Mouse (Mus musculus) right cerebral cortex, postnatal 10 days (tissue): Measurements from ENCODE around the gene Pan2.
"Not testable (repeated sequence)": the region's sequence is repeated elsewhere in the genome, so short reads cannot be mapped to it uniquely, and the experiment has no call there.

Experiments used
- DNase-seq, 2 experiments: peaks; one replicate each; pipeline ENCODE4 v3.0.0; 2021; ENCODE audit warnings: low spot score in 2 of 2

Gene Pan2

DNA sequence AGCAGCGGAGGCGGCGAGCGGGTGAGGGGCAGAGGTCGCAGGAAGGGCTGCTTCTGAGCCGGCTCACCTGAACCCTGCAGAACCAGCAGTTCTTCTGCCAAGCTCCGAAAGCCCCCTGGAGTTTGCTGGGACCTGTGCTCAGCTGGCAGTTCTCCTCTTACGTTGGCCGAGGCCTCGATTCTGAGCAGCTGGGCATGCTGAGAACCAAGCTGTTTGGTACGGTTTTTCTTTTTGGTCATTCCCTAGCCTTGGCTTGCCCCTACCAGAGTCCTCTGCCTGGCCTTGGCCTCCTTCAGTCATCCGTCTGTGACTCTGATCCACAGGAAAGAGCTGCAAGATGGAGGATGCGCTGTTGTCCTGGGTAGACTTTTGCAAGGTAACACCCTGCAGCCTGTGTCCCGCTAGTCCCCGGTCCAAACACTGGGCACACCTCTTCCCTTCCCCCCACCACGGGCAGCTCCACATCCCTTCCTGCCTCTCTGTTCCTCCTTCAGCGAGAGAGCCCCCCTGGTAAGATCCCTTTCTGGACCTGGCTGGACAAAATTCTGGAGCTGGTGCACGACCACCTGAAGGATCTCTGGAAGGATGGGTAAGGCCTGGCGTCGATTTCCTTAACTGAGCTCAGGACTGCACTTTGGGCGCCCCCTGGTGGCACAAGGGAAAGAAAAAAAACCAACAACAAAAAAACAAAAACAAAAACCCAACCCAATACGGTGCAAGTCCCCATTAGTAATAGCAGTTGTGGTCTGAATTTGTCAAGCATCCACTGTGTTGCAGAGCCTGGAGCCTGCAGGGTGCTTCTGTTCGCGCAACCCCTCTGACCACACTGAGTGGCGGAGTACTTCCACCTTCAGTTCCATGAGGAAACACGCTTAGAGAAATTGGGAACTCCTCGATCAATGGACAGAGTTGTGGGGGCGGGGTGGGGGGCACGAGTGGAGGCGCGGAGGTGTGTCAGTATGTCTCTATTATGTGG is 19.2 kb upstream of the Pan2 start:
- DNase-seq = peak; percentile 59 to 75

DNA sequence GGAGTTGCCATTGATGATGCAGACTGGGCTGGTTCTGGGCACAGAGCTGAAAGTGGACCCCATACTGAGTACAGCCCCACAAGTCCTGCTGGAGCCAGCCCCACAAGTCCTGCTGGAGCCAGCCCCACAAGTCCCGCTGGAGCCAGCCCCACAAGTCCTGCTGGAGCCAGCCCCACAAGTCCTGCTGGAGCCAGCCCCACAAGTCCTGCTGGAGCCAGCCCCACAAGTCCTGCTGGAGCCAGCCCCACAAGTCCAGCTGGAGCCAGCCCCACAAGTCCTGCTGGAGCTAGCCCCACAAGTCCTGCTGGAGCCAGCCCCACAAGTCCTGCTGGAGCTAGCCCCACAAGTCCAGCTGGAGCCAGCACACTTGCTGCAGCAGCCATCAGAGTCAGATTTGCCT is 12.5 kb upstream of the Pan2 start:
- not testable (repeated sequence) for DNase-seq

DNA sequence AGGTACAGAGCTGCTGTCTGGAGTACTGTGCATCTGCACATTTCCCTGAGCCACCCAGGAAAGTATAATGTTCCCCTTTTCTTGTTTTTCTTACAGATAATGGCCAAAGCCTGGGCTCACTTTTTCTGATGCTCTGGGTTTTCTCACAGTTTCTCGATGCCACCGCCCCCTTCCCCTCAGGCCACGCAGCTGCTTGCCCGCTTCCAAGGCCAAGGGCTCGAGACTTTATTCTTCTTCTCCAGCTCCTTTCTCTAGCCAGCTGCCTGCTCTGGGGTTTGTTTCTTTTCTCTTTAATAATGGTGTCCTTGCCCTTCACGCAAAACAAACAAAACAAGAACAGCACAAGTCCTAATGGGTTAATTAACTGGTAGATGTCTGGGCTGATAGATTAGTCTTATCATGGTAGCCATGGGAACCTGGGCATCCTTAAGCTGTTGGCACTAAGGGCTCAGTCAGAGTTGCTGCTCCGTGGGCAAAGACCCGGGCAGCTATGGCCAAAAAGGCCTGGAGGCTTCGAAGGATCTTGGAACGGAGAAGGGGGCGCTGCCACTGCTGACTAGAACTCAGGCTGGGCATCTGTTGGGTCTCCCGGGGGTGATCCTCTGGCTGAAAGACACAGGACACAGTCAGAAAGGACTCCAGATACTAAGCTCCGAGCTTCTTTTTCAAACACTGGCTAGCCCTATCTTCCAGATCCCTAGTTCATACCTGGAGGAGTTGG is 6.6 kb upstream of the Pan2 start:
- no peak for DNase-seq

DNA sequence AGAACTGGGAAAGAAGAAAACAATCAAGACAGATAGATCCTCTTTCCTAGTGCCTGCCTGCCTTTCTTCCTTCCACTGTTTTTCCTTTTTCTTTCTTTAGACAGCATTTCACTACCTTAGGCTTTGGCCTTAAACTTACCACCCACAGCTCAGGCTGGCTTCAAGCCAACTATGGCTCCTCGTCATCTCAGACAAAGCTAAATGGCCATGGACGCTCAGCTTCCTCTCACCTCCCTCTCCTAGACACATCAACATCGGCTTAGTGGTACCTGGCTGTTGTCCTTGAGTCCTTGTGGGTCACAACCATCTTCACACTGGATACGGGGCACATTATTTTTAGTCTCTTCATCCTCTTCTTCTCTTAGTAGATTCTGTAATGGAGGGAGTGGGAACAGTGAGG is 5.9 kb upstream of the Pan2 start:
- no peak for DNase-seq

DNA sequence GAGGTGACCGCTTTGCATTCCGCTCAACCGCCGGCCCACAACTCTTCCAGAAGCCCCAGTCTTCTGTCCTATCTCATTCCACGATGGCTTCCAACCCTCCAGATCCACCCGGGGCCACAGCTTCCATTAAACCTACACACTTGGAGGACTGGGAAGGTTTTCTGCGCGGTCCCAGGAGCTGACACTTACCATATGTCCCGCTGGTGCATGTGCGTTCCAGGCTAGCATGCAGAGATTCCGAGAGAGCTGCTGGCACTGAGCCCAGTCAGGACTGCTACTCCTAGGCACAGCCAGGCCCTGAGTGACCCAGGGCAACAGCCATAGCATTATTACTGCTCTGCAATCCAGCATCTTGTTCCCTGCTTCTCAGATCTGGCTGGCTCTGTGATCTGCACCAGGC is 5.5 kb upstream of the Pan2 start:
- DNase-seq = no peak

DNA sequence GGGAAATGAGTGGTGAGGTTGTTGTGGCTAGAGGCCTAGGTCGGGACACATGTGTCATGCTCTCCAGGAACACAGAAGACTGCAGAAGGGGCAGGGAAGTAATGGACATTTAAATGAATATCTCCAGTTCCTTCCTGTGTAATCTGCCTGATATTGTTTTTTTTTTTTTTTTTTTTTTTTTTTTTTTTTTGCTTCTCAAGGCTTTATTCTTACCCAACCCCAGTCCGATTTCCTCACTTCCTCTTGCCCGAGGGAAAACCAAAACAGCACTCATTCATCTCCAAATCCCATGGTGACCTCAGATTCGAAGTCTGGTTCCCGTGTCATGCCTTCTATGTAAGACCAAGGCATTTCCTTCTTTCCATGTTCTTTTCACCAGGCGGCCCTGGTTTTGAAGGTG is 4.9 kb upstream of the Pan2 start:
- DNase-seq = no peak

DNA sequence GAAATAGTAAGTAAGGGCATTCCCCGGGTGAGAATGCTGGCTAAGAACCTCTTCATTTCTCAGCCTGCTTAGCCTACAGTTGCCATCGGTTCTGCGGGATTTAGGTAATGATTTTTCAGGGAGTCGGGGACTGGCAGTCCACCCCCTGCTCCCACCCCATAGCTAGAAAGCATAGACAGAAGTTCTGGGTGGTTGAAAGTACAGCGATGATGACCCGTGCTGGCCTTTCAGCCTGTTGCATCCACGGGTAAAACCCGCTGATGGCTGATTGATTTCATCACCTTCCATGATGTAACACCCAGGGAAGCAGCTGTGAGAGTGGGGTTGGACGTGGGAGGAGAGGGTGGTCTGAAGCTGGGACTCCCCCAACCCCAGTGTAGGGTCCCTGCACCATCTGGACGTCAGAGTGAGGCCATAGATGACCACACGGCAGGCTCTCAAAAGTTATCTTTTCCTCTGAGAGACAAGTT is 4.4 kb upstream of the Pan2 start, which contains the start of gene Il23a:
Il23a (minus strand) TSS at position 51 of the 470 bp plus-strand sequence.
- no peak for DNase-seq

DNA sequence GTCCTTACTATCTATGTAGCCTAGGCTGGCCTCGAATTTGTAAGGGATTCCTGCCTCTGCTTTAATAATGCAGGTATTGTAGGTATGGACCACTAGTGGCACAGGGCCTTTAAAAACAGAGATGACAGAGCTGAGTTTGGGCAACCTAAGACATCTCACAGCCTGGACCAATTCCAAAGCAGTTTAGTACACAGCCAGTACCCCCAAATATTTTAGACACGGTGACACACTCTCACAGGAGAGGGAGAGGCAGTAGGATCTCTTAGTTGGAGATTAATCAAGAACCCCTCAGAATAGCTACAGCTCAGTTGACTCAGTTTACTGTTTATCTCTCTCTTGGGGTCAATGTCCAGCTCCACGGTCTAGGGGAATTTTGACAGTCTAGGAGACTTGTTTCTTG is 778 bp upstream of the Pan2 start:
- DNase-seq = no peak

DNA sequence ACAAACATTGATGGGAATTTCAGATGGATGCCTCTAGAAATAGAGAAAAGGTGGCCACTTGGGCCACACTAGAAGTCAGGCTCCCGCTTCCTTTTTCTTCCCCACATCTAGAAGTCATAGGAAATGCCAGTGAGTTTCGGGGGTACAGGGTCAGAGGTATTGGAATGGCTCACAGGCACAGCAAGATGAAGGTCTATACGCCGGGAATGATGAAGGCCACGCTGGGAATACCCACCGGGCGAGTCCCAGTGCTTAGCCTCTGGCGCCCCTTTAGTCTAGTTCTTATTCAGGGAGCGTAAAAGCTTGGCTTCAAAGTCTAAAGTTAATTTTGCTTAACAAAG is 380 bp upstream of the Pan2 start:
- DNase-seq = no peak

DNA sequence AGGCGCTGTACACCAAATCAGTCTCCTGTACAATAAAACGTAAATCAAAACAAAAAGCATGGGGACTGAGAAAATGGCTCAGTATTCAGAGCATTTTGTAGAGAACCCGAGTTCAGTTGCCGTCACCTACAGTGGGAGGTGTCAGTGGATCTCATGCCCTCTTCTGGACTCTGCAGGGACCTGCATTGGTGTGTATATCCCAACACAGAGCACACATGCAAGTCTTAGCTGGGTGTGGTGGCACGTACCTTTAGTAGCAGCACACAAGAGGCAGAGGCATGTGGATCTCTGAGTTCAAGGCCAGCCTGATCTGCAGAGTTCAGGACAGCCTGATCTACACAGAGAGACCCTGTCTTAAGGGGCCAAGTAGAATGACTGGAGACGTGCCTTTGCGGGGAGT is 6.5 kb downstream of the Pan2 start:
- DNase-seq = no peak

DNA sequence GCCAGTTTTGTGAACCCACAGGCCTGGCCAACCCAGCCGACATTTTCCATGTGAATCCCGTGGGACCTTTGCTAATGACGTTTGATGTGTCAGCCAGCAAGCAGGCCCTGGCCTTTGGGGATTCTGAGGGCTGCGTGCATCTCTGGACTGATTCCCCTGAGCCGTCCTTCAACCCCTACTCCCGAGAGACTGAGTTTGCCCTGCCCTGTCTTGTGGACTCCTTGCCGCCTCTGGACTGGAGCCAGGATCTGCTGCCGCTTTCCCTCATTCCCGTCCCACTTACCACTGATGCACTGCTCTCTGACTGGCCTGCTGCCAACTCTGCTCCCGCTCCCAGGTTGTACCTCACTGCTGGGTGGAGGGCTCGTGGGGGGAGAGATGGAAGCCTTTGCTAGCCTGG is 7.0 kb downstream of the Pan2 start:
- DNase-seq = peak; percentile 56 to 64

DNA sequence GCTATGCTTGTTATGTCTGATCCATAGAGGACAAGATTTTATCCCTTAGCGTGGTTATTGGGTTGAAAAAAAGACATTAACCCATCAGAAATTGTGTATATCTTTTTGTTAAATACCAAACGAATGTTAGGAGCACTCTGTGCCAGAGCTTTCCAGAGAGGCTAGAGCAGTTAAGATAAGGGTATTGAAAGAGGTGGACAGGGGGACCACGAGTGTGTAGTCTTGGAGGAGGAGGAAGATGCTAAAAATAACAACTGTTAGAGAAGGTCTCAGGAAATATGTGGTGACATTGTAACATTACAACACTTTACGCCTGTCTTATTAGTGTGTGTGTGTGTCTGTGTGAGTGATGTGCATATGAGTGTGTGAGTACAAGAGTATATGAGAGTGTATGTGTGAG is 7.8 kb downstream of the Pan2 start:
- DNase-seq = no peak

DNA sequence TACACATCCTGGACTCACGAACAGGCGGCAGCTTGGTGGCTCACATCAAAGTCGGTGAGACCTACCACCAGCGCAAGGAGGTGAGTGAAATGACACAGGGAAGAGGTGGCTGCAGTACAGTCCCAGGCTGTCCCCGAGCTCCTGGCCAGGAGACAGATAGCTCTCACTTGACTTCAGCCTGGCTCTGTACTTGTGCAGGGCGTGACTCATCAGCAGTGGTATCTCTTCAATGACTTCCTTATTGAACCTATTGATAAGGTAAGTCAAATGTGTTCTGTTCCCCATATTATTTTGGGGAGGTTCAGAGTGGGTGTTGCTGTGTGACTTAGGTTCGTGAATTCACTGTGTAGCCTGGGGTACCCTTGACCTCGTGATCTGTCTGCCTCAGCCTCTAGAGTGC is 12.4 kb downstream of the Pan2 start:
- DNase-seq = no peak

DNA sequence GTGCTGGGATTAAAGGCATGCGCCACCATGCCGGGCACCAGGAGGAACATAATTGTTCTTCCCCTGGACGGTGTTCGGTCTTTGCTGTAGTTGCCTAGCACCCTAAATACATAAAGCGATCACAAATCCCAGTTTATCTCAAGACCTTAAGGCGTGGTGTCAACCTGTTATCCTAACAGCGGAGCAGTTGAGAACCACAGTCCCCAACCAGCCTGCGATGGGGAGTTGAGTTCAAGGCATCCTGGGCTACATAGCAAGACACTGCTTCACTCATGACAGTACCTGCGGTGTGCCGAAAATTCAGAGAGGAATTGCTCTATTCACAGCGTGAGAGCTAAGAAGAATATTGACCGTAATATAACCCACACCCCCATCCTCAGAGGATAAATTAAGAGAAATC is 18.5 kb downstream of the Pan2 start:
- no peak for DNase-seq

DNA sequence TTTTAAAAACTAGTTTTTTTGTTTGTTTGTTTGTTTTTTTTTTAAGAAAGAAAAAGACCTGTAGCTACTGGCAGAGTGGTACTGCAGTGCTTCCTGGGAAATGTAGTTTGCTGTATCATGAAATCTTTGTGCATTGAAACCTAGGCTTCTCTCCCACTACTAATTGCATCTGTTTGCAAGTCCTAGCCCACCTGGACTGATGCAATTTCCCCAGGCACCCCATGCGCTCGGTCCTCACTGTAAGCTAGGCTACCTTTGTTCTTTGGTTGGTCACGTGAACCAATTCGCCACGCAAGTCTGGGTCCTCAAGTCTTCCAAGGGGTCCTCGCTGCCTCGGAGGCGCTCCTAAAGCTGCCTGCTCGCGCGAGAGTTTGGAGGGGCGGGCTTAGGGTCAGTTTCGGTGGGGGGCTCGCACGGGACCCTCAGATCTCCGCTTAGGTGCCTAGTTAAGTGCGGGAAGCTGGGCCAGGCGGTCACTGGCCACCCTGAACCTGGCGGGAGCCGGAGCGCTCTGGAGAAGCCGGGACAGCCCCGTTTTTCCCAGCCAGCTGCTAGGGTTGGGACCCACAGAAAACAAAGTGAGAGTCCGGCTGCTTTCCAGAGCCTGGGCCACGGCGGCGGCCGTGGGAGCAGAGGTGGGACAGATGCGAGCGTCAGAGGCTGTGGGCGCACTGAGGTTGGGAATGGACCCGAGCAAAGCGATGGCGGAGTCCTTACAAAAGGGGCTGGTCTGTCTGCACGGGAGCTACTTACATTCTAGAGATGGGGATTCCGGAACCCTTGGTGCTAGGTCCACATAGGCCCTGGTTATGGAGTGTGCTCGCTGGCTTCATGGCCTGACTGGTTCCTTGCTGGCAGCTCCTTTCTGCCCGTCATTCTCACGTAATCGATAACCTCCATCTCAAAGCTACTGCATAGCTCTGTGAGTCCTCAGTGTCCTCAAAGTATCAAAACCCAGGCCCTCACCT is 19.3 kb downstream of the Pan2 start, which contains the start of gene Cnpy2:
Cnpy2 (plus strand) TSS at position 319 of the 968 bp plus-strand sequence.
- peak; percentile 93 to 94 for DNase-seq

DNA sequence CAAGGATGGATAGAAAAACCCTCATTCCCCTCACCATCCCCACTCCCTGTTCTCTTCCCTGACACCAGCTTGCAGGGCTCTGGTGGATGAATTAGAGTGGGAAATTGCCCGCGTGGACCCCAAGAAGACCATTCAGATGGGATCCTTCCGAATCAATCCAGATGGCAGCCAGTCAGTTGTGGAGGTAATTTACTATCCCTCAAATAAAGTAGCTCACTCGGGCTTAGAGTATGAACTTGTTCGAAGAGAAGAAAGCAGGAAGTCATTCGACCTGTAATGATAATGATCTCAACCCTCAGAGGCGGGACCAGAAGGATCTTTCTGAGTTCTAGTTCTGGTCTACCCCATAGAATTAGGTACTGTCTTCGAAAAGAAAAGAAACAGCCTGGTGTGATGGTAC is 20.4 kb downstream of the Pan2 start:
- DNase-seq = no peak

DNA sequence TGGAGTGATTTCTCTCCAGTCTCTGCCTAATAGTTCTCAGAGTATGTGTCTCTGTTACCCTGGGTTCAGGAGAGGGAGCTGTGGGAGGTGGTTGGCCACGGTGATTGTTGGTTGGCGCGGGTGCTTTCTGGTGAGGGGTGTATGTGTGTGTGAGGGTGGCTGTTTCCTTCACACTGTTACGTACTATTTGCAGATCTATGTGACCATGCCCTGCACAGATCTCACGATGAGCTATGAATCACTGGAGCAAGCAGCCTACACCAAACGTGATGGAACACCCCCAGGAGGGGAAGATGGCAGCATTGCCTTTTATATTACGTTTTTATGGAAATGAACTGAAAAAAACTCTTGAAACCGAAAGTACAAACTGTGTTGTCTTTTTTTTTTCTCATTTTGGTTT is 23.7 kb downstream of the Pan2 start:
- no peak for DNase-seq

DNA sequence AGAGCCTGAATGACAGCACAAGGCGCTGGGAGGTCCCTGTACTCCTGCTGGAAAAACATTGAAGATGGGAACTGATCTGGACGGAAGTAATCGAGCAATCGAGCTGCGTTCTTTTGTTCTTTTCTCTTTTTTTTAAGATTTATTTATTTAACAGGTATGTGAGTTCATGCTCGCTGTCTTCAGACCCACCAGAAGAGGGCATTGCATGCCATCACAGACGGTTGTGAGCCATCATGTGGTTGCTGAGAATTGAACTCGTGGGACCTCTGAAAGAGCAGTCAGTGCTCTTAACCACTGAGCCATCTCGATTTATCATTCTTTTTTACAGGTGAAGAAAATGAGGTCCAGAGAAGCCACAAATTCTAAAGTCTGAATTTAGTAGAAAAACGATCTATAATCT is 24.5 kb downstream of the Pan2 start:
- DNase-seq = no peak

DNA sequence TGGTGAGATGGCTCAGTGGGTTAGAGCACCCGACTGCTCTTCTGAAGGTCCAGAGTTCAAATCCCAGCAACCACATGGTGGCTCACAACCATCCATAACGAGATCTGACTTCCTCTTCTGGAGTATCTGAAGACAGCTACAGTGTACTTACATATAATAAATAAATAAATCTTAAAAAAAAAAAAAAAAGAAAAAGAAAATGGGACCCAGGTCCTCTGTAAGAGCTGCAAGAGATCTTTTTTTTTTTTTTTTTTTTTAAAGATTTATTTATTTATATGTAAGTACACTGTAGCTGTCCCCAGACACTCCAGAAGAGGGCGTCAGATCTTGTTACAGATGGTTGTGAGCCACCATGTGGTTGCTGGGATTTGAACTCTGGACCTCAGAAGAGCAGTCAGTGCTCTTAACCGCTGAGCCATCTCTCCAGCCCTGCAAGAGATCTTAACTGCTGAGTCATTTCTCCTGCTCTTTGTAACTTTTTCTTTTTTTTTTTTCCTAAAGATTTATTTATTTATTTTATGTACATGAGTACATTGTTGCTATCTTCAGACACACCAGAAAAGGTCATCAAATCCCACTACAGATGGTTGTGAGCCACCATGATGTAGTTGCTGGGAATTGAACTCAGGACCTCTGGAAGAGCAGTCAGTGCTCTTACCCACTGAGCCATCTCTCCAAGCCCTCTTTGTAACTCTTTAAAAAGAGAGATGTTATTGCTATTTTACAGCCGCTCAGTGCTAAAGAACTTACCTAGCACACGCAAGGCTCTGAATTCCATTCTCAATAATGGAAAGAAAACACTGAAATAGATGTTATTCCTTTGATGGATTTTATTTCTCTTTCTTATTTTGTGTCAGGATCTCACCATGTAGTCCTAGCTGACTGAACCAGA is 29.5 kb downstream of the Pan2 start:
- DNase-seq = not testable (repeated sequence)

DNA sequence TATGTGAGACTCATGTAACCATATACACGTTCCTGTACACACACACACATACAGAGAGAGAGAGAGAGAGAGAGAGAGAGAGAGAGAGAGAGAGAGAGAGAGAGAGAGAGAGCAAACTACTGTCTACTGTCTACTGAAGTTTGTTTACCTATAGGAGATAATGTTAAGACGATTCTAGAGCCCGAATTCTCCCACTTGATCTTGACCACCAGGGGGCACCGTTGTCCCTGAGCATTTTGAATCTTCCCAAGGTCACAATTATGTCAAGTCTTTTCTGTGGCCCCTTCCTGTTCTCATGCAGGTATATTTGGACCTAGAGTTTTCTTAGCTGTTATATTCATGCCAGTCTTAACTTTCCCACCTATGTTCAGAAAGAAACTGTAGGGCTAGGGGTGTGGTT is 32.4 kb downstream of the Pan2 start:
- peak in 1 of 2 experiments; percentile 65 for DNase-seq

DNA sequence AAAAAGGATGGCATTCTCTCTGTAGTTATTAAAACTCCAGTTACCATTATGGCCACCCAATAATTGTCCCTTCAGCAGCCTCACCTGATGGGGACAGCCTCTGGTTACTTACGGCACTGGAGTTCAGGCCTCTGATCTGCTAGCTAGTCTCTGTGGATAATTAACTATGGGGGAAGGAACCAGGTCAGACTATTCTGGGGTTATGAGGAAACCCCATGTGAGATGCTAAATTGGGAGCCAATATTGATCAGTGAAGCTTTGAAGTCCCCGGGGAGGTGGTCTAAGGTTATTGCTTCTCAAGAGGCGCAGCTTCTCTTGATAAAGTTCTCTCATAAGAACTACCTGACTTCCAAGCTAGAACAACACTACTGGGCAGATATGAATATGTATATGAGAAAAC is 33.1 kb downstream of the Pan2 start:
- no peak for DNase-seq
